Mouse (Mus musculus) heart, adult 11 months (tissue): ENCODE measurements at regions not wholly inside any gene's neighbourhood (a gene's known extent, or its start where the extent isn't known, plus 50 kb on each side); places are given as distances from the start of the nearest gene placed in this dataset.
A peak's percentile ranks its signal among the peaks of the same experiment; 100 is the strongest.

ENCODE experiments used
- DNase-seq: peaks from one replicate; pipeline ENCODE4 v3.0.0; 2022

DNA sequence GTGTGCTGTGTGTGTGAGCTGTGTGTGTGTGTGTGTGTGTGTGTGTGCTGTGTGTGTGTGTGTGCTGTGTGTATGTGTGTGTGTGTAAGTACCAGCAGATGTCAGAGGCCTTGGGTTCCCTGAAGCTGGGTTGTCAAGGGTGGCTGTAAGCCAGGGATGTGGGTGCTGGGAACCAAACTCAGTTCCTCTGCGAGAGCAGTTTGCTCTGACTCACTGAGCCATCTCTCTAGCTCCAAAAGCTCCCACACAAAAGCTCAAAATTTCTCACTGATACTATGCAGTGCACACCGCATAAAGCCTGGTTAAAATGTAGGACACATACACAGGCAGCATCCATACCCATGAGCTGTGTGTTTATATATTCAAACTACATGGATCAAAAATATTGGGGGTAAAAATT, 172.9 kb upstream of the Clec14a start:
- DNase-seq, result no peak

DNA sequence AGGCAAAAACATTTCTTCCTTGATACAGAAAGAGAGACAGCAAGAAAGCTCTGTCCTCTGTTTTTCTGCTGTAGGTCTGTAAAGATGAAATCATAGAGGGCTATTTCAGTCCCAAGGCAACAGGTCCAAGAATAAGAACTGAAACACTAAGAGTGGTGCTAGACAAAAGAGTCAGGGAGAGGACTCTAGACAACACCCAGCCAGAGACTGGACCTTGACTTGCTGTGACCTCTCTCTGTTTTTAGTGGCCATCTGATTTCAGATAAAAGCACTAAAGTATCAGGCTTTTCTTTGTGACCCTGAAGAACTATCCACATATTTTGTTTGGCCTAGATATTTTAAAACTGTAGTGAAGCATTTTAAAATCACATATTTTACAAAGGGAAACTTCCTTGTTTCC, 171.6 kb upstream of the Clec14a start:
- no peak for DNase-seq

- no peak for DNase-seq
These were observed 167.9 kb upstream of the Clec14a start for GRCm38 (mm10) chr12:58437031-58437430.

DNA sequence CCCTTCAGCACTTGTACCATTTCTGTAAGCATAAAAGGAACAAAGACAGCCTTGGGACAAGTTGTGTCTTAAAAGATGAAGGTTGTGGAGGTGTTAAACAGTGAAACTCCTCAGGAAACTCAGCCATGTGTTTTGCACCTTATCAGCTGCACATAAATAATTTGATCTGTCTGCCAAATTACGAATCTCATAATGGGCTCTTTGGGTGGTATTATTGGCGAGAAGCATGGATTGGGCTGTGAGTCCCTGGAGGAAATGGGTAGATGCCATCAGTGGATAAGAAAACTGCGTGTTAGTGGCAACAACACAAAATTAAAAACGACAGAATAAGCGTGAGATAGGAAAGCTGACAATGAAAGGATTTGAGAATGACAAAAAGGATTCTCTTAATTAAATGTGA, 165.4 kb upstream of the Clec14a start:
- no peak for DNase-seq

DNA sequence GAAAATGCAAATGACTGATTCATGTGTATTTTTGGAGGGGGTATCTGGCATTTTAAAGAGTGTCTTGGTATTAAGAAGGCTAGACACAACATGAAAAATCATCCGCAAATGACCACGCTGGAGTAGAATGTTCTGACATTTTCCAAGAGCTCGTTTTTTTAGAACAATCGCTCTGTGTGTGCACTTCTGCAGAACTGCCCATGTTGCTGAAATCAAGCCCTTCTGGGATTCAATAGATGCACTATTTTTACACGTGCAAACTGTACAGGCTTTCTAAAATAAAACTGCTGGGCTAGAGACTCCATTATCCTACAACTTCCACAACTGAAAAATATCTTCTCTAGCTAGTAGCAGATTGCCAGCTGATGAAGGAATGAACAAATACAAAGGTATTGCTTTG, 160.8 kb upstream of the Clec14a start:
- DNase-seq, result no peak

- no peak for DNase-seq
These were observed 157.7 kb upstream of the Clec14a start for GRCm38 (mm10) chr12:58426758-58427157.

DNA sequence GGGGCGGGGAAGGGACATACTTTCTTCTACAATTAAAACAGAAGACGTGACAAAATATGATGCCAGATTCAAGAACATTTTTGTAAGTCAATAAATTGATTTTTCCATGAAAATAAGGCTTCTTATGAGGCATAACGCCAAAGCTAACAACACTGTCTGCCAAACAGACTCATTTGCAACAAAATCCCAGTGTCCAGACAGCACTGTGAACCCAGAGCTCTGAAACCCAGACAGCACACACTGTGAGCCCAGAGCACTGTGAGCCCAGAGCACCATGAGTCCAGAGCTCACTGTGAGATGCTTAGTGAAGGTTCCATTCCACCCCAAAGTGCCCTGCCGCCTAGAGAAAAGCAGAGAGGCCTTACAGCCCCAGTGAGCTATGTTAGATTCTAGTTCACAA, 156.9 kb upstream of the Clec14a start:
- DNase-seq, result no peak

DNA sequence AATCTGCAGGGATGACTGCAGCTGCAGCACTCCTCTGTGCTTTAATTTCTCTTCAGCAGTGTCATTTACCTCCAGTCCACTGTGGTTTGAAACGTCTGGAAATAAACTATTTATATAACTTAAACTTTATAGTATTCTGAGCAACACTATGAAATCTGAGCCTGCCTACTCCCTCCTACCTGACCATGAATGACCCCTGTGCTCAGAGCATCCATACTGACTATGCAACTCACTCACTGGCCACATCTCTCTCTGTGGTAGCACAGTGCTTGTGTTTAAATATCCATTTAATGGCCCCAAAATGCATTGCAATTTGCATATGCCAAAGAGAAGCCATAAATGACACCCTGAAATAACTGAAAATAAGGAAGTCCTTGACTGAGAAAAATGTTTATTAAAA, 154.5 kb upstream of the Clec14a start:
- DNase-seq, result no peak

DNA sequence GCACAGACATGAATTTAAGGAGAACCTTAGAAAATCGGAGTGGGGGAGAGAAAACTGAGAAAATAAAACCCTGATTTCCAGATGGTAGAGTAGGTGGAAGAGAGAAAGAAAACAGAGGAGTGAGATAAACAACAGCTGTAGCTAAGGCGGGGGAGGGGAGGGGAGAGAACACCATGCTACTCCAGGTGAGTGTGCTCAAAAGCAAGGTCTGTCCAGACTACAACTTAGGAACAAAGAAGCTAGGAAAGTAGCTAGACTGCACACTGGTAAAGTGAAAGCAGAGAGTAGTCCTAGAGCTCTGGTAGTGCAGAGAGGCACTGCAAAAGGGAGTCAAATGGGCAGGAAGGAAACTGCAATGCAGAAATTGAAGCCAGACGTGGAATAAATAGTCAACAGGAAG, 132.8 kb upstream of the Clec14a start:
- DNase-seq, result no peak

- DNase-seq, result no peak
These were observed 91.2 kb upstream of the Clec14a start for GRCm38 (mm10) chr12:58360258-58360657.

DNA sequence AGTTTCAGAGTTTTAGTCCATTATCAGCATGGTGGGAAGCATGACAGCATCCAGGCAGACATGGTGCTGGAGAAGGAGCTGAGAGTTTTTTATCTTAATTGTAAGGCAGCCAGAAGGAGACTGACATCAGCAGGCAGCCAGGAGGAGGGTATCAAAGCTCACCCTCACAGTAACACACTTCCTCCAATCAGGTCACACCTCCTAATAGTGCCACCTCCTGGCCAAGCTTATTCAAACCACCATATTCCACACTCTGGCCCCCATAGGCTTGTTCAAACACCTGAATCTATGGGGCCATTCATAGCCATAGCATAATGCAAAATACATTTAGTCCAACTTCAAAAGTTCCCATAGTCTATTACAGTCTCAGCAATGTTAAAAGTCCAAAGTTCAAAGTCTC, 65.1 kb upstream of the Clec14a start:
- DNase-seq, result peak; percentile 85

DNA sequence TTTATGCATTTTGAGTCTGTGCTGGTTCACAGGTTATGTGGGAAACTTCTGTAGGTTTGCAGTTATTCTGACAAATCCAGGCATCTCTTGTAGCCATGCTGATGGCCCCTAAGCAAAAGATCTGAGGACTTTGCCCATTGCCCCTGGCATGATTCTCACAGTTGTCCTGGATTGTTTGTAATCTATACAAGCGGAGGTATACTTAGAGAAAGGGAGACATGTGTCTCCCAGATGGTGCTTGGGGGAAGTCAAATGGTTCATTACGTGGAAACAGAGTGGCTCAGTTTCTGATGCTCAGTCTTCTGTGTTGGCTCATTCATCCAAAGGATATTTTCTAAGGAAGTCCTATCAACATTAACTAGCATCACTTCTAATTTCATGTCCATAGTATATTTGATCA, 60.8 kb upstream of the Clec14a start:
- DNase-seq, result no peak

DNA sequence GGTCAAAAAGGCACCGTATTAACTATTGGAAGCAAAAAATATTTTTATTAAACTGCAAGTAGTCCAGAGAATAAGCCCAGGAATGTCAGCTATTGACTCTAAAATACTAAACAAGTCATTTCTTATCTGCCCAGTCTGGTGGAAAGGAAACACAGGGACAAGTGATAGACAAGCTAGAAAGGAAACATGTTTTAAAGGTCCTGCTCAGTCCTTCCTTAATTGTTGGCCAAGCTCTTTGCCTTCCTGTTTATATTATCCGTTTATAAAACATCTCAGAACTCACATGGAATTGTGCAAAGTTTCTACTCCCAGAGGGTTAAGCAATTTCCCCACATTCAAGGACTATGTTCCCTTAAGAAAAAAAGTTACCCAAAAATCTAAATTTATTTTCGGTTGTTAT, 54.9 kb upstream of the Clec14a start:
- peak; percentile 85 for DNase-seq
